Mouse (Mus musculus) 416B (cell line): Measurements from ENCODE around the gene Naa80.

ENCODE experiments used
- DNase-seq: peaks from one replicate; pipeline ENCODE4 v3.0.0; 2011; ENCODE audit warnings: low read depth

The Naa80 gene

GRCm38 (mm10) chr9:107573774-107574173, 4.9 kb upstream of the Naa80 start:
- peak; percentile 57 for DNase-seq

- DNase-seq: no peak
These were observed 2.9 kb upstream of the Naa80 start for GRCm38 (mm10) chr9:107575579-107576356.

GRCm38 (mm10) chr9:107576357-107577107, 2.2 kb upstream of the Naa80 start, which contains the start of gene Hyal1:
TSS of gene Hyal1 (plus strand) at chr9:107576927.
- DNase-seq: peak; percentile 71

GRCm38 (mm10) chr9:107577871-107578270, 816 bp upstream of the Naa80 start:
- DNase-seq: no peak

- peak; percentile 46 for DNase-seq
These were observed 575 bp downstream of the Naa80 start for GRCm38 (mm10) chr9:107579023-107579900.

GRCm38 (mm10) chr9:107580501-107581317, 2.0 kb downstream of the Naa80 start, which contains the start of gene Hyal3:
TSS of gene Hyal3 (plus strand) at chr9:107580818.
- peak; percentile 94 for DNase-seq

GRCm38 (mm10) chr9:107581584-107581983, 2.9 kb downstream of the Naa80 start:
- DNase-seq: peak; percentile 44

- peak; percentile 36 for DNase-seq
These were observed 3.9 kb downstream of the Naa80 start for GRCm38 (mm10) chr9:107582509-107583062.

GRCm38 (mm10) chr9:107583174-107583573, 4.5 kb downstream of the Naa80 start:
- no peak for DNase-seq

GRCm38 (mm10) chr9:107586504-107586903, 7.8 kb downstream of the Naa80 start:
- no peak for DNase-seq

GRCm38 (mm10) chr9:107586974-107587832, 8.5 kb downstream of the Naa80 start, which contains the start of gene Ifrd2:
TSS of gene Ifrd2 (plus strand) at chr9:107587642.
- DNase-seq: peak; percentile 99

GRCm38 (mm10) chr9:107587833-107588639, 9.3 kb downstream of the Naa80 start:
- DNase-seq: peak; percentile 77

GRCm38 (mm10) chr9:107590058-107590772, 11.5 kb downstream of the Naa80 start:
- DNase-seq: no peak

- no peak for DNase-seq
These were observed 12.0 kb downstream of the Naa80 start for GRCm38 (mm10) chr9:107590773-107591060.

GRCm38 (mm10) chr9:107593101-107593976, 14.7 kb downstream of the Naa80 start:
- no peak for DNase-seq

- DNase-seq: no peak
These were observed 15.8 kb downstream of the Naa80 start for GRCm38 (mm10) chr9:107594281-107595062.
